Mouse (Mus musculus): Measurements from ENCODE around the gene Dlg2.

Gene Dlg2

GRCm38 (mm10) chr7:90476313-90477245 lies at the start of gene Dlg2:
Gene Dlg2 (plus strand): TSS chr7:90476672.
- DNase-seq (ENCODE audit: low spot score) = peak; percentile 57

- DNase-seq (ENCODE audit: low spot score) = no peak
These were observed 49.5 kb upstream of the Dlg2 start for GRCm38 (mm10) chr7:90427006-90427405.

DNA sequence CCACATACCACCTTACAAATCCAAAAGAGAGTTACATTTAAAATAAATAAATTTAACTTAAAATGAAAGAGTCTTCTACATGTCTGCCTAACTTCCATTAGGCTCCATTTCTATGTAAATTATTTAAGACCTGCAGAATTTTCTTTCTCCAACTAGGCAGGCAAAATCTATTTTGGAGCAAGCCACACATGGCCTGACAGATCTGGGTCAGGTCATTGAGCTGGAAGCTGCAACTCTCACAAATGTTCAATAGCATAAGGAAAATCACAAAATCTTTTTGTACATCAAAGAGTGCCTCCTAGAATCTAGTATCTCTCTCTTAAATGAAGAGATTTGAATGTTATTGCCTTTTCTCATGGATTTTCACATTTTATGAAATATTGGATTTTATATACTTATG lies 44.3 kb upstream of the Dlg2 start:
- no peak for DNase-seq (ENCODE audit: low spot score)

DNA sequence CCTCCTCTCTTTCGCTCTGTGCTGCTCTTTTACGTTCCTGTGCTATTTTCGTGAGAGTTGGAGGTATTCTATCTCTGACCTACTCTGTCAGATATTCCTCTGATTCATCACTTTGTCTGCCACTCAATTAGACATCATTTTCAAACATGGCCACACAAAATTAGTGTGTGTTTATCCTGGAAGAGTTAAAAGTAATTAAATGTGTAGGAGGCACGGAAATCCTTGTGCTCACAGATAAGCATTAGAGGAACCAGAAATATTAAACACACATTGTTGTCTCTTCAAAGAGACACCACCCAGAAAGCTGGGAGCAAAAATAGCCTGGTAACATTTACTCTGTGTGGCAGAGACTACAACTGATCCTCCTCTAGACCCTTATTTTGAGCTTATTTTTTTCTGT lies 36.4 kb upstream of the Dlg2 start:
- DNase-seq (ENCODE audit: low spot score) = no peak

GRCm38 (mm10) chr7:90442070-90442469 lies 34.4 kb upstream of the Dlg2 start:
- DNase-seq (ENCODE audit: low spot score) = no peak

- DNase-seq (ENCODE audit: low spot score) = peak; percentile 99
These were observed 33.9 kb upstream of the Dlg2 start, which contains the start of gene Crebzf for GRCm38 (mm10) chr7:90442518-90443080. Gene Crebzf (plus strand): TSS chr7:90442729.

GRCm38 (mm10) chr7:90443101-90444091 lies 33.1 kb upstream of the Dlg2 start:
- peak; percentile 74 for DNase-seq (ENCODE audit: low spot score)

DNA sequence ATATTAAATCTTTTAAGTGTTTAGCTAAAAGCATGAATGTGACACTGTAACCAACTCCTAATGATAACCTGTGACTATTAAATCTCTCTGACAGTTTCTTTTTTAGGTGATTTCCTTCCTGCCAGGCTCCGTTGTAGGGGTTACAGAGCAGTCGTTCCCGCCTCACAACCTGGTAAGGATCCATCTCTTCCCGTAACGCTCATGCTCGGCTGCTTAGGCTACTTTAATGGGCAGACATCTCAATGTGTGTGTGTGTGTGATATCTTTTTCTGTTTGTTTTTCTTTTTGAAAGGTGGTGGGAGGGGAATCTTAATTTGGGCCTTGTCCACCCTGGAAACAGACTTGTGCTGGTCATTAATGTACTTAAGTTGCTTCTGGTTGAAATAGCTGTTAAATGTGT lies 32.3 kb upstream of the Dlg2 start:
- DNase-seq (ENCODE audit: low spot score) = peak; percentile 52

- peak; percentile 3 for DNase-seq (ENCODE audit: low spot score)
These were observed 20.2 kb upstream of the Dlg2 start for GRCm38 (mm10) chr7:90456149-90456844.

GRCm38 (mm10) chr7:90456845-90457468 lies 19.5 kb upstream of the Dlg2 start, which contains the start of gene Tmem126a:
Gene Tmem126a (minus strand): TSS chr7:90457229.
- peak; percentile 93 for DNase-seq (ENCODE audit: low spot score)

DNA sequence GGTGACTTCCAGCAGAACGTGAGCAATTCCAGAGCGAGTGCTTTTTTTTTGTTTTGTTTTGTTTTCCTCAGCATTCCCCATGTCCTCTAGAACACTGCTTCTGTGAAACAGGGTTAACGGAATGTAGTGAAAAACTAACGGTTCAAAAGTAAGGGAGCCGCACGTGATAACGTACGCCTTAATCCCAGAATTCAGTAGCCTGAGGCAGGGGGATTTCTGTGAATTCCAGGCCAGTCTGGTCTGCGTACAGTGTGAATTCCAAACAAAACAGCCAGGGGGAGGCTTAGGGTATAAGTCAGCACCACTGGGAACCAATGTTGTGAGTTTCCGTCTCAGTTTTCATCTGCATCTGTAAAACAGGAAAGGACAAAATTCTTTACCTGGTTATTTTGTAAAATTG lies 19.0 kb upstream of the Dlg2 start:
- DNase-seq (ENCODE audit: low spot score) = peak; percentile 68

DNA sequence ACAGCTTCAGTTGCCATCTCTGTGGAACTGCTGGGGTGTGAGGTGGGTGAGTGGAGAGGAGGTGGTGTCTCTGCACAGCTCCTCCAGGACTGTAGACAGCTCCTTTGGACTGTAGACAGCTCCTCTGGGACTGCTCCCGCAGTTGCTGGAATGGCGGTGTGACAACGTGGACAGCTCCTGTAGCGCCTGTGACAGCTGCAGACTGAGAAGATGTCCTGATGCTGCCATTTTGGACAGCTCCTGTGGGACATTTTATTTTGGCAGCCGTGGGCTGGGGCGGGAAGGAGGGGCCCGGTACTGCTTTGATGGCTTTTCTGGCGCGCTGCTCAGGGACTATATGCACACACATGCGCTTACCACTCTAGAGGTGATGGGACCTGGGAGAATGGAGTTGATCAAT lies 16.1 kb upstream of the Dlg2 start:
- DNase-seq (ENCODE audit: low spot score) = peak; percentile 4

- DNase-seq (ENCODE audit: low spot score) = peak; percentile 34
These were observed 15.5 kb upstream of the Dlg2 start for GRCm38 (mm10) chr7:90460930-90461329.

GRCm38 (mm10) chr7:90461441-90461840 lies 15.0 kb upstream of the Dlg2 start:
- no peak for DNase-seq (ENCODE audit: low spot score)

DNA sequence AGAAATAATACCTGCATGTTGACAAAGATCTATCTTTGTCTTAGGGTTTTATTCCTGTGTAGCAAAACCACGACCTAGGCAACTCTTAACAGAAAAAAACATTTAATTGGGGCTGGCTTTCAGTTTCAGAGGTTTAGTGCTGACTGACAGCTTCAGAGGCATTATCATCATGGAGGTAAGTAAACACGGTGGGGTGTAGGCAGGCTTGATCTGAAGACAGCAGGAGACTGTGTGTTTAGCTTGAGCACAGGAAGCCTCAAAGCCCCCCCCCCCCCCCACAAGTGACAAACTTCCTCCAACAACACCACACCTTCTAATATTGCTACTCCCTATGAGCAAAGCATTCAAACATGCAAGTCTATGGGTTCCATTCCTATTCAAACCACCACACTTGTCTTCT lies 3.0 kb upstream of the Dlg2 start:
- DNase-seq (ENCODE audit: low spot score) = no peak

DNA sequence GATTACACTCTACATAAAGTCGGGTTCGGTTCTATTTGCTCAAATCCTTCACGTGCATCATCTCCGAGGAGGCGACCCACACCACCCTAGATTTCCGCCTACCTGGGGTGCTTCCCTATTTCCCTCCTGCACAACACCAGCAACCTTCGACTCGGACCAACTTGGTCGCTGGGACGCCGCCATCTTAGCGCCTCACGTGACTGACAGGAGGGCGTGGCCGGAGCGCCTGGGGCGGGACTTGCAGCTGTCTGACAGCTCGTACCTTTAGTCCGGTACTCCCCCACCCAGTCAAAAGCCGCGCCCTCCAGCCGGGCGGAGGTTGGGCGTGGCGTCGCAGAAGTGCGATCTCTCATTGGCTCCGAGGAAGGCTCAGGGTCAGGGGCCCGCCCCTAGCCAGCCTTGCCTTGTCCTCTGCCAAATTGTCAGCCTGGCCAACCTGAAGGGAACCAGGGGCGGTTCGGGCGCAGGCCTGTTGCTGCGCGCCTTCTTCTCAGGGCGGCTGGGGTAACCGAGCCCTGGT lies 619 bp upstream of the Dlg2 start, which contains the start of gene Tmem126b:
Gene Tmem126b, minus strand, starts transcription at position 209 of the 520 bp plus-strand sequence.
- peak; percentile 98 for DNase-seq (ENCODE audit: low spot score)

DNA sequence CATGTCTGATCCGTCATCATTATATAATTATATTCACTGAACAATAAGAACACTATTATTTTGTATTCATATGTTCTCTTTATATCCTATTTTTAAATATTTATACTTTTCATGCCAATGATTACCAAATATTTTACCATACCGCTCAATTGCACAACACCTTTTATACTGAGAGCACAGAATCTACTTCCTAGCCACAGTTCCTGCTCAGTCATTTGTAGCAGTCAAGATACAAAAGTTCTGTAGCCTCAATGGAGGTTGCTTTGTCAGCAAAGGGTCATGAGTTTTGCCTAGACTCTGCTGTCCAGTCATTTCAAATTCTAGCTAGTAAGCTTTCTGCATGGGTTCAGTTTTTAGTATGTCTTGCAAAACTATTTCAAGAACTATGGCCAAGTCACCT lies 6.1 kb downstream of the Dlg2 start:
- DNase-seq (ENCODE audit: low spot score) = no peak

- no peak for DNase-seq (ENCODE audit: low spot score)
These were observed 31.7 kb downstream of the Dlg2 start for GRCm38 (mm10) chr7:90508124-90508523.

GRCm38 (mm10) chr7:90512293-90512692 lies 35.8 kb downstream of the Dlg2 start:
- peak; percentile 30 for DNase-seq (ENCODE audit: low spot score)

Data from embryo, embryonic 10.5 days (tissue).